Mouse (Mus musculus): ENCODE data around the gene Pik3c2b. TPM values are rescaled to one million over a fixed set of nuclear protein-coding genes. Genes with fewer than 3 reads are reported as not detected.

Gene Pik3c2b
- polyA plus RNA-seq, 1 experiment, result 0.01 TPM

GRCm38 (mm10) chr1:133083942-133084625 lies 38.6 kb downstream of the Pik3c2b start:
- Histone ChIP-seq H3K9me3 (ENCODE audit: control insufficient read depth, low read length) (no peaks in the 10 kb centered on the region), H3K36me3 (ENCODE audit: control insufficient read depth) (no peaks in the 10 kb centered on the region), H3K4me1 (ENCODE audit: control insufficient read depth) (peaks cover 33% of the 10 kb centered on the region), H3K27me3 (ENCODE audit: control insufficient read depth) (no peaks in the 10 kb centered on the region), H3K4me3 (replicated peaks) (no peak overlapping the region)
- TF ChIP-seq TAL1 (IDR thresholded peaks at IDR 0.05; ENCODE audit: low read length) (no peak), GATA1 (IDR thresholded peaks at IDR 0.05; ENCODE audit: low read length) (no peak)

- Histone ChIP-seq H3K36me3 (ENCODE audit: control insufficient read depth) (no peaks in the 10 kb centered on the region), H3K4me1 (ENCODE audit: control insufficient read depth) (peaks cover 33% of the 10 kb centered on the region), H3K9me3 (ENCODE audit: control insufficient read depth, low read length) (no peaks in the 10 kb centered on the region), H3K27me3 (ENCODE audit: control insufficient read depth) (no peaks in the 10 kb centered on the region), H3K4me3 (replicated peaks) (no peak overlapping the region)
- no peak for TF ChIP-seq TAL1 (IDR thresholded peaks at IDR 0.05; ENCODE audit: low read length)
These were observed 39.4 kb downstream of the Pik3c2b start for GRCm38 (mm10) chr1:133084708-133085416.

GRCm38 (mm10) chr1:133085417-133085742 lies 39.9 kb downstream of the Pik3c2b start:
- H3K27me3 ChIP-seq (ENCODE audit: control insufficient read depth), result no peaks in the 10 kb centered on the region
- H3K4me3 ChIP-seq (replicated peaks), result no peak overlapping the region
- peaks cover 33% of the 10 kb centered on the region for H3K4me1 ChIP-seq (ENCODE audit: control insufficient read depth)
- TF ChIP-seq TAL1 (IDR thresholded peaks at IDR 0.05; ENCODE audit: low read length), result no peak
- no peak for TF ChIP-seq GATA1 (IDR thresholded peaks at IDR 0.05; ENCODE audit: low read length)
- H3K36me3 ChIP-seq (ENCODE audit: control insufficient read depth), result no peaks in the 10 kb centered on the region
- no peaks in the 10 kb centered on the region for H3K9me3 ChIP-seq (ENCODE audit: control insufficient read depth, low read length)

- Histone ChIP-seq H3K4me3 (replicated peaks) (no peak overlapping the region), H3K9me3 (ENCODE audit: control insufficient read depth, low read length) (no peaks in the 10 kb centered on the region), H3K36me3 (ENCODE audit: control insufficient read depth) (no peaks in the 10 kb centered on the region), H3K4me1 (ENCODE audit: control insufficient read depth) (peaks cover 33% of the 10 kb centered on the region), H3K27me3 (ENCODE audit: control insufficient read depth) (no peaks in the 10 kb centered on the region)
- TF ChIP-seq TAL1 (IDR thresholded peaks at IDR 0.05; ENCODE audit: low read length) (no peak), GATA1 (IDR thresholded peaks at IDR 0.05; ENCODE audit: low read length) (no peak)
These were observed 41.3 kb downstream of the Pik3c2b start for GRCm38 (mm10) chr1:133086804-133087203.

GRCm38 (mm10) chr1:133087206-133087905 lies 41.9 kb downstream of the Pik3c2b start:
- Histone ChIP-seq H3K4me1 (ENCODE audit: control insufficient read depth) (peaks cover 33% of the 10 kb centered on the region), H3K36me3 (ENCODE audit: control insufficient read depth) (no peaks in the 10 kb centered on the region), H3K9me3 (ENCODE audit: control insufficient read depth, low read length) (no peaks in the 10 kb centered on the region), H3K4me3 (replicated peaks) (no peak overlapping the region), H3K27me3 (ENCODE audit: control insufficient read depth) (no peaks in the 10 kb centered on the region)
- TF ChIP-seq TAL1 (IDR thresholded peaks at IDR 0.05; ENCODE audit: low read length) (no peak), GATA1 (IDR thresholded peaks at IDR 0.05; ENCODE audit: low read length) (no peak)

- peaks cover 27% of the 10 kb centered on the region for H3K4me1 ChIP-seq (ENCODE audit: control insufficient read depth)
- no peak overlapping the region for H3K4me3 ChIP-seq (replicated peaks)
- H3K27me3 ChIP-seq (ENCODE audit: control insufficient read depth), result no peaks in the 10 kb centered on the region
- H3K36me3 ChIP-seq (ENCODE audit: control insufficient read depth), result no peaks in the 10 kb centered on the region
- no peak for TF ChIP-seq GATA1 (IDR thresholded peaks at IDR 0.05; ENCODE audit: low read length)
- no peak for TF ChIP-seq TAL1 (IDR thresholded peaks at IDR 0.05; ENCODE audit: low read length)
- H3K9me3 ChIP-seq (ENCODE audit: control insufficient read depth, low read length), result no peaks in the 10 kb centered on the region
These were observed 42.7 kb downstream of the Pik3c2b start for GRCm38 (mm10) chr1:133088196-133088595.

- H3K4me1 ChIP-seq (ENCODE audit: control insufficient read depth), result peaks cover 15% of the 10 kb centered on the region
- TF ChIP-seq TAL1 (IDR thresholded peaks at IDR 0.05; ENCODE audit: low read length) (no peak), GATA1 (IDR thresholded peaks at IDR 0.05; ENCODE audit: low read length) (no peak)
- H3K27me3 ChIP-seq (ENCODE audit: control insufficient read depth), result no peaks in the 10 kb centered on the region
- no peaks in the 10 kb centered on the region for H3K9me3 ChIP-seq (ENCODE audit: control insufficient read depth, low read length)
- no peak overlapping the region for H3K4me3 ChIP-seq (replicated peaks)
- H3K36me3 ChIP-seq (ENCODE audit: control insufficient read depth), result no peaks in the 10 kb centered on the region
These were observed 43.9 kb downstream of the Pik3c2b start for GRCm38 (mm10) chr1:133089415-133089814.

- no peak for TF ChIP-seq TAL1 (IDR thresholded peaks at IDR 0.05; ENCODE audit: low read length)
- TF ChIP-seq GATA1 (IDR thresholded peaks at IDR 0.05; ENCODE audit: low read length), result no peak
- H3K36me3 ChIP-seq (ENCODE audit: control insufficient read depth), result no peaks in the 10 kb centered on the region
- H3K27me3 ChIP-seq (ENCODE audit: control insufficient read depth), result no peaks in the 10 kb centered on the region
- H3K9me3 ChIP-seq (ENCODE audit: control insufficient read depth, low read length), result no peaks in the 10 kb centered on the region
- H3K4me3 ChIP-seq (replicated peaks), result no peak overlapping the region
- peaks cover 4% of the 10 kb centered on the region; the same call in 1 of the 2 replicates for H3K4me1 ChIP-seq (ENCODE audit: control insufficient read depth)
These were observed 45.2 kb downstream of the Pik3c2b start for GRCm38 (mm10) chr1:133090641-133091040.

- H3K36me3 ChIP-seq (ENCODE audit: control insufficient read depth), result no peaks in the 10 kb centered on the region
These were observed 46.0 kb downstream of the Pik3c2b start for GRCm38 (mm10) chr1:133091483-133091882.

More at GRCm38 (mm10) chr1:133091483-133091882, 46.0 kb downstream of the Pik3c2b start:
- Histone ChIP-seq H3K4me1 (ENCODE audit: control insufficient read depth) (peaks cover 4% of the 10 kb centered on the region; the same call in 1 of the 2 replicates), H3K27me3 (ENCODE audit: control insufficient read depth) (no peaks in the 10 kb centered on the region), H3K4me3 (replicated peaks) (no peak overlapping the region), H3K9me3 (ENCODE audit: control insufficient read depth, low read length) (no peaks in the 10 kb centered on the region)
- no peak for TF ChIP-seq GATA1 (IDR thresholded peaks at IDR 0.05; ENCODE audit: low read length)
- no peak for TF ChIP-seq TAL1 (IDR thresholded peaks at IDR 0.05; ENCODE audit: low read length)
